Mouse (Mus musculus) lung, adult 2 months (tissue): ENCODE results near the gene Engase.

Experiments
- CTCF ChIP-seq: fragments of 200-500 bp; IDR thresholded peaks from 2 replicates; pipeline ENCODE4 v1.5.1; 2011; ENCODE audit warnings: mild to moderate bottlenecking, low read length, control low read depth; ENCODE audit not compliant: insufficient read depth
- POLR2A ChIP-seq: fragments of 200-500 bp; IDR thresholded peaks from 2 replicates; pipeline ENCODE4 v1.6.1; 2011; ENCODE audit warnings: low read depth, mild to moderate bottlenecking, control low read depth, low read length, borderline replicate concordance; ENCODE audit errors: extremely low read depth

GRCm38 (mm10) chr11:118523496-118524145, 47.0 kb downstream of the Engase start:
- TF ChIP-seq POLR2A: no peak
- no peak for TF ChIP-seq CTCF
